ENCODE assay signal across 9 mouse cellular contexts in genomic region chr9:47733780-47734451, GRCm38 (mm10).
A peak's percentile ranks its signal among the peaks of the same experiment; 100 is the strongest.
DNase-seq lines count a peak whose midpoint lies in the region; ATAC-seq and TF ChIP-seq lines count a peak whose summit lies in the region.
"Had no signal": no experiment of that assay in that cellular context is flagged by ENCODE, and none has a peak within 500 bp of the region (broad histone marks: within the 10 kb centered on the region; RNA-seq: fewer than 3 reads in every experiment).

No protein-coding gene starts in this region.

- H3K27me3 ChIP-seq in liver, embryonic 14.5 days (ENCODE audit: control insufficient read depth, insufficient read depth, low read length): no peaks in the 10 kb centered on the region
- H3K27me3 ChIP-seq in liver, embryonic 12.5 days (replicated peaks): no peaks in the 10 kb centered on the region
- no peaks in the 10 kb centered on the region for H3K27me3 ChIP-seq in forebrain, embryonic 12.5 days
- H3K27me3 ChIP-seq in intestine, embryonic 15.5 days (replicated peaks): no peaks in the 10 kb centered on the region
- H3K27me3 ChIP-seq: embryonic facial prominence, embryonic 15.5 days had no signal

- ATAC-seq in frontal cortex, adult (ENCODE audit: low TSS enrichment): peak; percentile 64
- no peak for ATAC-seq in liver, embryonic 14.5 days (ENCODE audit: insufficient read depth)
- no peak for ATAC-seq in liver, embryonic 12.5 days
- no peak for ATAC-seq in forebrain, embryonic 12.5 days (ENCODE audit: low FRiP score)
- ATAC-seq in intestine, embryonic 15.5 days: no peak

- DNase-seq in frontal cortex, postnatal 36 days (ENCODE audit: low spot score in 2 of 2): no peak
- DNase-seq in liver, embryonic 14.5 days (ENCODE audit: low read depth in 3 of 3, low spot score in 3 of 3): peak; percentile 6 to 37 (median 7)
- peak; percentile 6 to 9 for DNase-seq in heart, postnatal 14 days

- H3K4me3 ChIP-seq in liver, embryonic 14.5 days (ENCODE audit: insufficient read depth in 1 of 2, low read depth in 2 of 2, low read length in 2 of 2): no peak overlapping the region
- no peak overlapping the region for H3K4me3 ChIP-seq in liver, embryonic 12.5 days
- H3K4me3 ChIP-seq in olfactory bulb, adult 2 months (ENCODE audit: insufficient read depth, low read depth, low read length): no peak overlapping the region
- H3K4me3 ChIP-seq in forebrain, embryonic 12.5 days (replicated peaks): no peak overlapping the region
- no peak overlapping the region for H3K4me3 ChIP-seq in intestine, embryonic 15.5 days (replicated peaks)
- H3K4me3 ChIP-seq: embryonic facial prominence, embryonic 15.5 days had no signal

- no peaks in the 10 kb centered on the region for H3K36me3 ChIP-seq in liver, embryonic 14.5 days (replicated peaks; ENCODE audit: control insufficient read depth, insufficient read depth, low read depth)
- no peaks in the 10 kb centered on the region for H3K36me3 ChIP-seq in liver, embryonic 12.5 days
- H3K36me3 ChIP-seq in forebrain, embryonic 12.5 days (replicated peaks): no peaks in the 10 kb centered on the region
- H3K36me3 ChIP-seq in intestine, embryonic 15.5 days: no peaks in the 10 kb centered on the region
- H3K36me3 ChIP-seq: embryonic facial prominence, embryonic 15.5 days had no signal

- no peak for TF ChIP-seq POLR2A in olfactory bulb, adult 2 months (IDR thresholded peaks at IDR 0.05; ENCODE audit: insufficient read depth, low read depth, low read length)

- TF ChIP-seq CTCF in liver, embryonic 14.5 days (IDR thresholded peaks at IDR 0.05; ENCODE audit: low read depth): no peak
- TF ChIP-seq CTCF in olfactory bulb, adult 2 months (IDR thresholded peaks at IDR 0.05; ENCODE audit: insufficient read depth, low read depth, low read length): no peak

- intact Hi-C loops in heart, postnatal 14 days (cut with DNase I): no loop called here

- no peak overlapping the region for H3K27ac ChIP-seq in liver, embryonic 14.5 days
- no peak overlapping the region for H3K27ac ChIP-seq in liver, embryonic 12.5 days
- peak overlapping the region; percentile 86 for H3K27ac ChIP-seq in olfactory bulb, adult 2 months (ENCODE audit: insufficient read depth, low read depth, low read length)
- no peak overlapping the region for H3K27ac ChIP-seq in forebrain, embryonic 12.5 days
- no peak overlapping the region for H3K27ac ChIP-seq in intestine, embryonic 15.5 days
- H3K27ac ChIP-seq: embryonic facial prominence, embryonic 15.5 days had no signal

- H3K4me2 ChIP-seq in liver, embryonic 14.5 days (ENCODE audit: low read depth): no peak overlapping the region
- H3K4me2 ChIP-seq in liver, embryonic 12.5 days: no peak overlapping the region
- H3K4me2 ChIP-seq in forebrain, embryonic 12.5 days: no peak overlapping the region
- H3K4me2 ChIP-seq in intestine, embryonic 15.5 days (replicated peaks): no peak overlapping the region
- H3K4me2 ChIP-seq: embryonic facial prominence, embryonic 15.5 days had no signal

- TF ChIP-seq EP300 in liver, embryonic 14.5 days (IDR thresholded peaks at IDR 0.05; ENCODE audit: low read depth): no peak

- WGBS in liver, embryonic 14.5 days (ENCODE audit: insufficient replicate concordance): 38% methylated on average over 13 of the region's 13 CpGs
- 53% methylated on average over 13 of the region's 13 CpGs for WGBS in liver, embryonic 12.5 days (ENCODE audit: insufficient replicate concordance)
- 32% methylated on average over 13 of the region's 13 CpGs for WGBS in olfactory bulb, adult 2 months
- WGBS in forebrain, embryonic 12.5 days: 80% methylated on average over 13 of the region's 13 CpGs
- 80% methylated on average over 13 of the region's 13 CpGs for WGBS in intestine, embryonic 15.5 days

- H3K9me3 ChIP-seq in liver, embryonic 14.5 days (ENCODE audit: control insufficient read depth, low read length): no peaks in the 10 kb centered on the region
- H3K9me3 ChIP-seq in liver, embryonic 12.5 days (replicated peaks): no peaks in the 10 kb centered on the region
- H3K9me3 ChIP-seq in forebrain, embryonic 12.5 days: no peaks in the 10 kb centered on the region
- no peaks in the 10 kb centered on the region for H3K9me3 ChIP-seq in intestine, embryonic 15.5 days
- H3K9me3 ChIP-seq: embryonic facial prominence, embryonic 15.5 days had no signal

- no peaks in the 10 kb centered on the region for H3K4me1 ChIP-seq in liver, embryonic 14.5 days (replicated peaks; ENCODE audit: control insufficient read depth in 2 of 2, insufficient read depth in 2 of 2, low read length in 1 of 2)
- H3K4me1 ChIP-seq in liver, embryonic 12.5 days: no peaks in the 10 kb centered on the region
- peaks cover 23% of the 10 kb centered on the region for H3K4me1 ChIP-seq in olfactory bulb, adult 2 months (ENCODE audit: control insufficient read depth, insufficient read depth, low read length)
- peaks cover 31% of the 10 kb centered on the region for H3K4me1 ChIP-seq in forebrain, embryonic 12.5 days
- no peaks in the 10 kb centered on the region for H3K4me1 ChIP-seq in intestine, embryonic 15.5 days (replicated peaks)

- H3K9ac ChIP-seq in liver, embryonic 14.5 days (replicated peaks): no peak overlapping the region
- no peak overlapping the region for H3K9ac ChIP-seq in liver, embryonic 12.5 days
- no peak overlapping the region for H3K9ac ChIP-seq in forebrain, embryonic 12.5 days
- no peak overlapping the region for H3K9ac ChIP-seq in intestine, embryonic 15.5 days
- H3K9ac ChIP-seq: embryonic facial prominence, embryonic 15.5 days had no signal

Comparison
In these comparisons a context has a peak if more than half of its experiments do, and no peak if none do; other contexts are left out.
1. DNase-seq: peak in liver, embryonic 14.5 days (3 of 3) and heart, postnatal 14 days (2 of 2); none in frontal cortex, postnatal 36 days (0 of 2).